Mouse (Mus musculus): ENCODE results near the gene Prpf31. TPM values are rescaled to one million over a fixed set of nuclear protein-coding genes. Genes with fewer than 3 reads are reported as not detected.

The Prpf31 gene
- polyA plus RNA-seq, 1 experiment from 2014 or later: 124 TPM

DNA sequence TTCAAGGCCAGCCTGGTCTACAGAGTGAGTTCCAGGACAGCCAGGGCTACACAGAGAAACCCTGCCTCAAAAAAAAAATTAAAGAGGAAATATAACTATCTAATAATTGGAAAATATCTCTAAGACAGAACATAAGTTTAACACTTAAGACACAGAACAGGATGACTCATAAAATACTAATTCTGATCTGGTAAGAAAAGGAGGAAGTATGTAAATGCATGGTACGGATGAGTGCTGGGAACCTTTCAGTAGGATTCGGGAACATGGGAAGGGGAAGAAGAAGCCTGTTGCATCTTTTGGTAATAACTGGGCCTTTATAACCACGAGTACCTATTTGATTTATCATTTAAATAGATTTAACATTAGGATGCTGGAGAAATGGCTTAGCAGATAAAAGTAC lies 15.8 kb upstream of the Prpf31 start:
- H3K27me3 ChIP-seq (ENCODE audit: control insufficient read depth, insufficient read depth, low read length): no peaks in the 10 kb centered on the region
- 94% methylated on average over 3 of the region's 3 CpGs for WGBS

GRCm38 (mm10) chr7:3616057-3616388 lies 13.8 kb upstream of the Prpf31 start, which contains the start of gene Oscar:
Gene Oscar, minus strand, starts transcription at chr7:3616157.
- ATAC-seq (ENCODE audit: low FRiP score): no peak
- no peaks in the 10 kb centered on the region for H3K36me3 ChIP-seq (ENCODE audit: control insufficient read depth, insufficient read depth, low read length)
- no peak within 1 kb of the TSS for H3K4me3 ChIP-seq (ENCODE audit: low read depth, low read length)
- H3K4me2 ChIP-seq (replicated peaks; ENCODE audit: low read depth, low read length): no peak within 1 kb of the TSS
- no peak for DNase-seq (ENCODE audit: low spot score)
- H3K4me1 ChIP-seq (replicated peaks; ENCODE audit: control insufficient read depth, insufficient read depth, low read length): no peaks in the 10 kb centered on the region
- H3K9ac ChIP-seq (ENCODE audit: low read depth, low read length): no peak within 1 kb of the TSS
- 75% methylated on average over 4 of the region's 4 CpGs for WGBS
- H3K27ac ChIP-seq (ENCODE audit: low read depth, low read length): no peak within 1 kb of the TSS
- H3K9me3 ChIP-seq (ENCODE audit: control insufficient read depth, low read length): no peaks in the 10 kb centered on the region
- no peaks in the 10 kb centered on the region for H3K27me3 ChIP-seq (ENCODE audit: control insufficient read depth, insufficient read depth, low read length)

More for the DNA sequence above, 15.8 kb upstream of the Prpf31 start:
- Histone ChIP-seq H3K4me1 (replicated peaks; ENCODE audit: control insufficient read depth, insufficient read depth, low read length) (no peaks in the 10 kb centered on the region), H3K4me3 (ENCODE audit: low read depth, low read length) (no peak overlapping the region), H3K9me3 (ENCODE audit: control insufficient read depth, low read length) (no peaks in the 10 kb centered on the region), H3K27ac (ENCODE audit: low read depth, low read length) (no peak overlapping the region), H3K9ac (ENCODE audit: low read depth, low read length) (no peak overlapping the region), H3K4me2 (replicated peaks; ENCODE audit: low read depth, low read length) (no peak overlapping the region), H3K36me3 (ENCODE audit: control insufficient read depth, insufficient read depth, low read length) (no peaks in the 10 kb centered on the region)
- ATAC-seq (ENCODE audit: low FRiP score) (no peak), DNase-seq (ENCODE audit: low spot score) (no peak)

DNA sequence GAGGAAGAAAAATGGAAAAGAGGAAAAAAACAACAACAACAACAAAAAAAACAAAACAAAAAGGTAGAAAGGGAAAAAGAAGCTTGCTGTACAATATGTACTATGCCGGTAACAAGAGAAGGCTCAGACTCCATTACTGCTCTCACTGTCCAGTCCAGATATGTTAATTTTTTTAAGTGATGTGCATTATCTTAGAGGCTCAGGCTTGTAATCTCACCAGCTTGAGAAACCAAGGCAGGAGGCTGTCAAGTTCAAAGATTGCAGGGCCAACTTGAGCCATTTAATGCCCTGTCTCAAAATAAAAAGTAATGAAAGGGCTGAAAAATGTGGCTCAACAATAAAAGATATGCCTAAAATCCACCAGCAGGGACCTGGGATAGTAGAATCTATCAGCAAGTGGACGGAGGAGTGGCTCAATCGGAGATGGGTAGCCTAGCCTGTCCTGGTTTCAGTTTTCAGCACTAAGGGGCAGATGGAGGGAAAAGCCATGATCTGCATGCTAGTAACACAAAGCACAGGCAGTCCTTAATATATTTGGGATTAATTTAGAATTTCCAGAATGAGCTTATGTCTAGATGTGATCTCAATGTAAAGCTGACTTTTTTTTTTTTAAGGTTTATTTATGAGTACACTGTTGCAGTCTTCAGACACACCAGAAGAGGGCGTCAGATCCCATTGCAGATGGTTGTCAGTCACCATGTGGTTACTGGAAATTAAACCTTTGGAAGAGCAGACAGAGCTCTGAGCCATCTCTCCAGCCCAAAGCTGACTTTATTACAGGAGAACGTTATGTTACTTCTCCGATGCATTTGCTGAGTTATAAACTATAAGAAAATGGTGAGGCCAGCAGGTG lies 13.2 kb upstream of the Prpf31 start:
- 41% methylated on average over 6 of the region's 6 CpGs for WGBS
- no peaks in the 10 kb centered on the region for H3K27me3 ChIP-seq (ENCODE audit: control insufficient read depth, insufficient read depth, low read length)
- H3K4me2 ChIP-seq (replicated peaks; ENCODE audit: low read depth, low read length): no peak overlapping the region
- no peak overlapping the region for H3K9ac ChIP-seq (ENCODE audit: low read depth, low read length)
- H3K4me3 ChIP-seq (ENCODE audit: low read depth, low read length): no peak overlapping the region
- H3K9me3 ChIP-seq (ENCODE audit: control insufficient read depth, low read length): no peaks in the 10 kb centered on the region
- H3K36me3 ChIP-seq (ENCODE audit: control insufficient read depth, insufficient read depth, low read length): no peaks in the 10 kb centered on the region
- H3K4me1 ChIP-seq (replicated peaks; ENCODE audit: control insufficient read depth, insufficient read depth, low read length): no peaks in the 10 kb centered on the region
- no peak overlapping the region for H3K27ac ChIP-seq (ENCODE audit: low read depth, low read length)
- no peak for DNase-seq (ENCODE audit: low spot score)
- peak; percentile 60; the same call in 1 of the 2 replicates for ATAC-seq (ENCODE audit: low FRiP score)

DNA sequence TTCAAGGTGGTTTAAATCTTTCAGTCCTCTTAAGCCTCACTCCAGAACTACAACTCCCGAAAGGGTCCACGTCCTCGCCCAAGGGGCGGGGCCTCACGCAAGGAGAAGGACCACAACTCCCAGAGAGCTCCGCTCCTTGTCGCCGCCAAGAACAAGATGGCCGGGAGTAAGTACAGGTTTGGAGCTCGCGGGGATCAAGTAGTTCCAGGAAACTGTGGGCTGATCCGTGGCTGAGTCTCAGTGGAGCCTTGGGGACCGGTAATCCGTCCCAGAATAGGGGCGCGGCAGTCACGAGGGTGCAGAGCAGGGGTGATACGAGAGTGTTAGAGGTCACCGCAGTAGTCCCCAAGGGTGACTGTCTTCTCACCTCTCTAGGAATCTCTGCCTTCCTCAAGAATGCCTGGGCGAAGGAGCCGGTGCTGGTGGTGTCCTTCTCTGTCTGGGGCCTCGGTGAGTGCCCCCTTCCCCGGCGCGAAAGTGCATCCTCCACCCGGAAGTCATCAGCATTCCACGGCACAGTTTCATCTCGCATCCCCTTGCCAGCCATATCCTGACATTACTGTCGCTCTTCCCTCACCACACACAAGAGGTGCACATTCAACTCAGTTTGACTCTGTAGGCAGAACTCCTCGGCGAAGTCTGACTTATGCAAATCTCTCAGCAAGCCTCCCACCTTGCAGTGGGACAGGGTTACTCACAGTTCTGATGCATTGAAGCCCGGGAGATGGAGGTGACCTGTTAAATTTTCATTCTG lies 12.4 kb upstream of the Prpf31 start, which contains the start of gene Ndufa3:
Gene Ndufa3, plus strand, starts transcription at position 132 of the 754 bp plus-strand sequence.
- ATAC-seq (ENCODE audit: low FRiP score): peak; percentile 96

GRCm38 (mm10) chr7:3629030-3629429 lies 755 bp upstream of the Prpf31 start:
- Histone ChIP-seq H3K4me2 (replicated peaks; ENCODE audit: low read depth, low read length) (peak overlapping the region; percentile 59), H3K27ac (ENCODE audit: low read depth, low read length) (no peak overlapping the region), H3K4me3 (ENCODE audit: low read depth, low read length) (peak overlapping the region; percentile 74), H3K9me3 (ENCODE audit: control insufficient read depth, low read length) (no peaks in the 10 kb centered on the region), H3K36me3 (ENCODE audit: control insufficient read depth, insufficient read depth, low read length) (0 out of 2 replicates have a peak, but pooled peaks cover 6% of the 10 kb centered on the region), H3K4me1 (replicated peaks; ENCODE audit: control insufficient read depth, insufficient read depth, low read length) (no peaks in the 10 kb centered on the region), H3K9ac (ENCODE audit: low read depth, low read length) (peak overlapping the region; percentile 42), H3K27me3 (ENCODE audit: control insufficient read depth, insufficient read depth, low read length) (no peaks in the 10 kb centered on the region)
- ATAC-seq (ENCODE audit: low FRiP score) (peak; percentile 47), DNase-seq (ENCODE audit: low spot score) (no peak)
- WGBS: 35% methylated on average over 4 of the region's 4 CpGs

More for the DNA sequence above, 12.4 kb upstream of the Prpf31 start, which contains the start of gene Ndufa3:
- Histone ChIP-seq H3K9me3 (ENCODE audit: control insufficient read depth, low read length) (no peaks in the 10 kb centered on the region), H3K4me3 (ENCODE audit: low read depth, low read length) (peak within 1 kb of the TSS; percentile 63), H3K4me2 (replicated peaks; ENCODE audit: low read depth, low read length) (peak within 1 kb of the TSS; percentile 66), H3K4me1 (replicated peaks; ENCODE audit: control insufficient read depth, insufficient read depth, low read length) (no peaks in the 10 kb centered on the region), H3K36me3 (ENCODE audit: control insufficient read depth, insufficient read depth, low read length) (no peaks in the 10 kb centered on the region), H3K27me3 (ENCODE audit: control insufficient read depth, insufficient read depth, low read length) (no peaks in the 10 kb centered on the region), H3K9ac (ENCODE audit: low read depth, low read length) (peak within 1 kb of the TSS; percentile 76), H3K27ac (ENCODE audit: low read depth, low read length) (no peak within 1 kb of the TSS)
- DNase-seq (ENCODE audit: low spot score): peak; percentile 90
- WGBS: 2% methylated on average over 32 of the region's 32 CpGs

GRCm38 (mm10) chr7:3630478-3630815 lies 662 bp downstream of the Prpf31 start:
- Histone ChIP-seq H3K36me3 (ENCODE audit: control insufficient read depth, insufficient read depth, low read length) (0 out of 2 replicates have a peak, but pooled peaks cover 9% of the 10 kb centered on the region), H3K4me2 (replicated peaks; ENCODE audit: low read depth, low read length) (peak overlapping the region; percentile 59), H3K9me3 (ENCODE audit: control insufficient read depth, low read length) (no peaks in the 10 kb centered on the region), H3K27ac (ENCODE audit: low read depth, low read length) (no peak overlapping the region), H3K9ac (ENCODE audit: low read depth, low read length) (peak overlapping the region; percentile 79), H3K4me1 (replicated peaks; ENCODE audit: control insufficient read depth, insufficient read depth, low read length) (no peaks in the 10 kb centered on the region), H3K27me3 (ENCODE audit: control insufficient read depth, insufficient read depth, low read length) (no peaks in the 10 kb centered on the region), H3K4me3 (ENCODE audit: low read depth, low read length) (peak overlapping the region; percentile 74)
- no peak for DNase-seq (ENCODE audit: low spot score)
- 68% methylated on average over 3 of the region's 3 CpGs for WGBS
- peak; percentile 3; the same call in 1 of the 2 replicates for ATAC-seq (ENCODE audit: low FRiP score)

- no peak overlapping the region for H3K27ac ChIP-seq (ENCODE audit: low read depth, low read length)
- no peaks in the 10 kb centered on the region for H3K9me3 ChIP-seq (ENCODE audit: control insufficient read depth, low read length)
- H3K27me3 ChIP-seq (ENCODE audit: control insufficient read depth, insufficient read depth, low read length): no peaks in the 10 kb centered on the region
- H3K4me1 ChIP-seq (replicated peaks; ENCODE audit: control insufficient read depth, insufficient read depth, low read length): peaks cover 10% of the 10 kb centered on the region; the same call in 1 of the 2 replicates
- peaks cover 10% of the 10 kb centered on the region for H3K36me3 ChIP-seq (ENCODE audit: control insufficient read depth, insufficient read depth, low read length)
- H3K4me2 ChIP-seq (replicated peaks; ENCODE audit: low read depth, low read length): no peak overlapping the region
- WGBS: 72% methylated on average over 5 of the region's 5 CpGs
- no peak for DNase-seq (ENCODE audit: low spot score)
- H3K9ac ChIP-seq (ENCODE audit: low read depth, low read length): no peak overlapping the region
- no peak overlapping the region for H3K4me3 ChIP-seq (ENCODE audit: low read depth, low read length)
- ATAC-seq (ENCODE audit: low FRiP score): no peak
These were observed 13.6 kb downstream of the Prpf31 start for GRCm38 (mm10) chr7:3643412-3643811.

DNA sequence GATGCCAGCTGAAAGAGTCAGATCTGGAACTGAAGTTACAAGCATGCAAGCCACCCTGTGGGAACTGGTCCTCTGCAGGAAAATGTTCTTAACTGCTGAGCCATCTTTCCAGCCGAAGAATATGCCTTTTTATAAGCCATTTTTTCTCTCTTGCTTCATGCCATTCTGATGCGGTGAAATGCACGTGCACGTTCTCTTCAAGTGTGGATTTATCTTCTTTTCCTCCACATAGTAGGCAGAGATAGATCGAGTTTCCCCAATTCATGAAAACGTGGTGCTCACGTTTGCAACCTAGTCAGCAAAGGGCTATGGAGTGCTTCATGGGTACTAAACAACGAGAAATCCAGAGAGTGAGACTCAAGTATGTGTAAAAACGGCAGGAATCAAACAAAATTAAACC lies 14.1 kb downstream of the Prpf31 start:
- WGBS: 28% methylated on average over 9 of the region's 9 CpGs
- H3K4me2 ChIP-seq (replicated peaks; ENCODE audit: low read depth, low read length): peak overlapping the region; percentile 38

More for the DNA sequence above, 14.1 kb downstream of the Prpf31 start:
- Histone ChIP-seq H3K27ac (ENCODE audit: low read depth, low read length) (no peak overlapping the region), H3K4me1 (replicated peaks; ENCODE audit: control insufficient read depth, insufficient read depth, low read length) (peaks cover 10% of the 10 kb centered on the region; the same call in 1 of the 2 replicates), H3K9me3 (ENCODE audit: control insufficient read depth, low read length) (no peaks in the 10 kb centered on the region), H3K9ac (ENCODE audit: low read depth, low read length) (peak overlapping the region; percentile 15; the same call in 1 of the 2 replicates), H3K36me3 (ENCODE audit: control insufficient read depth, insufficient read depth, low read length) (peaks cover 10% of the 10 kb centered on the region), H3K4me3 (ENCODE audit: low read depth, low read length) (peak overlapping the region; percentile 81; the same call in 1 of the 2 replicates), H3K27me3 (ENCODE audit: control insufficient read depth, insufficient read depth, low read length) (no peaks in the 10 kb centered on the region)
- DNase-seq (ENCODE audit: low spot score) (no peak), ATAC-seq (ENCODE audit: low FRiP score) (no peak)
